Mouse (Mus musculus) CH12.LX (cell line): ENCODE results near the gene Rtn1.

Source experiments
- CHD2 ChIP-seq: IDR thresholded peaks from 2 replicates; pipeline ENCODE4 v1.6.1; 2011; ENCODE audit warnings: low read length, improper control_type of control experiment
- CTCF ChIP-seq, 2 experiments: IDR thresholded peaks in 1 of 2; conservative IDR thresholded peaks in 1 of 2; 2 replicates each; pipeline ENCODE4 v1.5.1; 2011 to 2012; ENCODE audit warnings: low read depth in 2 of 2, low read length in 2 of 2, improper control_type of control experiment in 1 of 2, inconsistent platforms in 1 of 2, mild to moderate bottlenecking in 1 of 2, moderate library complexity in 1 of 2
- EP300 ChIP-seq: IDR thresholded peaks from 2 replicates; pipeline ENCODE4 v1.6.1; 2011; ENCODE audit warnings: low read length, improper control_type of control experiment
- ETS1 ChIP-seq: conservative IDR thresholded peaks from 2 replicates; pipeline ENCODE4 v1.6.1; 2012; ENCODE audit warnings: low read depth, mild to moderate bottlenecking, inconsistent platforms, low read length, improper control_type of control experiment, moderate library complexity
- HCFC1 ChIP-seq: IDR thresholded peaks from 2 replicates; pipeline ENCODE4 v1.6.1; 2012; ENCODE audit warnings: low read depth, mild to moderate bottlenecking, inconsistent platforms, low read length, improper control_type of control experiment
- MAFK ChIP-seq: IDR thresholded peaks from 2 replicates; pipeline ENCODE4 v1.6.1; 2011; ENCODE audit warnings: low read length, improper control_type of control experiment; ENCODE audit not compliant: insufficient replicate concordance
- MAX ChIP-seq: IDR thresholded peaks from 2 replicates; pipeline ENCODE4 v1.6.1; 2011; ENCODE audit warnings: low read length, improper control_type of control experiment
- NRF1 ChIP-seq: IDR thresholded peaks from 2 replicates; pipeline ENCODE4 v1.6.1; 2014; ENCODE audit warnings: low read depth, mild to moderate bottlenecking, inconsistent platforms, low read length, improper control_type of control experiment, moderate library complexity
- POLR2A ChIP-seq: IDR thresholded peaks from 2 replicates; pipeline ENCODE4 v1.6.1; 2011; ENCODE audit warnings: low read depth, mild to moderate bottlenecking, improper control_type of control experiment, low read length
- SIN3A ChIP-seq: IDR thresholded peaks from 2 replicates; pipeline ENCODE4 v1.6.1; 2012; ENCODE audit warnings: low read length, improper control_type of control experiment, inconsistent platforms
- TCF12 ChIP-seq: IDR thresholded peaks from 2 replicates; pipeline ENCODE4 v1.6.1; 2014; ENCODE audit warnings: low read depth, mild to moderate bottlenecking, inconsistent platforms, low read length, improper control_type of control experiment
- USF2 ChIP-seq: conservative IDR thresholded peaks from 2 replicates; pipeline ENCODE4 v1.6.1; 2011; ENCODE audit warnings: low read depth, low read length, improper control_type of control experiment
- ZKSCAN1 ChIP-seq: IDR thresholded peaks from 2 replicates; pipeline ENCODE4 v1.6.1; 2012; ENCODE audit warnings: low read depth, inconsistent platforms, low read length, improper control_type of control experiment, borderline replicate concordance
- ZMIZ1 ChIP-seq: IDR thresholded peaks from 2 replicates; pipeline ENCODE4 v1.6.1; 2012; ENCODE audit warnings: low read depth, mild to moderate bottlenecking, inconsistent platforms, low read length, improper control_type of control experiment

DNA sequence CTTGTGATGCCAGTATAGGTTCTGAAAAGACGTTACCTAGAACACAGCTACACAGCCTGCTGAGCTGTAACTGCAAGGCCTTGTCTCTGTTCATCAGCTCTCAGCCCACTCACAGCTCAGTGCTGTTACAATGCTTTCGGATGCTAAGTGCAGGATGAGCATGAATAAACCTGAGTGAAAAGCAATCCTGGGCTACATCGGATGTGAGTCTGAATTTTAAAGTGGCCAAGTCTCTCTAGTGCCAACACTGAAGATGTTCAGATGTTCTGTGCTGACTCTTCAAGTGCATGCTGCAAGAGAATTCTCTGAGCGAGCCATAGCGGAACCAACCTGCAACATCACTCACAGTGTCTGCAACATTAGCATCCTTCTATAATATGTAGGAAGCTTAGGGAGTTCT lies 32.5 kb downstream of the Rtn1 start:
- no peak for TF ChIP-seq CTCF (conservative IDR thresholded peaks at IDR 0.05 in 1 of 2, IDR thresholded peaks at IDR 0.05 in 1 of 2; ENCODE audit: low read depth in 2 of 2, low read length in 2 of 2)
- TF ChIP-seq POLR2A, result no peak
- no peak for TF ChIP-seq USF2
- TF ChIP-seq MAX, result no peak
- TF ChIP-seq TCF12, result no peak
- no peak for TF ChIP-seq HCFC1
- no peak for TF ChIP-seq NRF1
- no peak for TF ChIP-seq MAFK
- TF ChIP-seq CHD2, result no peak
- TF ChIP-seq SIN3A, result no peak
- no peak for TF ChIP-seq ZMIZ1
- TF ChIP-seq EP300, result no peak
- TF ChIP-seq ZKSCAN1, result no peak
- TF ChIP-seq ETS1, result no peak
